Mouse (Mus musculus) MEL (cell line): ENCODE results near the gene Brms1.

Experiments
- CTCF ChIP-seq, 3 experiments: IDR thresholded peaks in 2 of 3; conservative IDR thresholded peaks in 1 of 3; 2 replicates each; pipeline ENCODE4 v1.5.1; 2011 to 2012; ENCODE audit warnings: low read length in 3 of 3, low read depth in 2 of 3, mild to moderate bottlenecking in 2 of 3, improper control_type of control experiment in 1 of 3, inconsistent platforms in 1 of 3, mixed read lengths in 1 of 3, moderate library complexity in 1 of 3; ENCODE audit not compliant: control insufficient read depth in 1 of 3, insufficient read depth in 1 of 3, poor library complexity in 1 of 3, severe bottlenecking in 1 of 3
- EP300 ChIP-seq, 2 experiments: IDR thresholded peaks; 2 replicates each; pipeline ENCODE4 v1.6.1; 2011; ENCODE audit warnings: improper control_type of control experiment in 2 of 2, low read length in 2 of 2, low read depth in 1 of 2, mild to moderate bottlenecking in 1 of 2
- MYC ChIP-seq: IDR thresholded peaks from 2 replicates; pipeline ENCODE4 v1.6.1; 2011; ENCODE audit warnings: low read depth, mild to moderate bottlenecking, low read length, improper control_type of control experiment, moderate library complexity
- POLR2A ChIP-seq, 2 experiments: IDR thresholded peaks; 2 replicates each; pipeline ENCODE4 v1.6.1; 2011 to 2012; ENCODE audit warnings: low read length in 2 of 2, mild to moderate bottlenecking in 2 of 2, control low read depth in 1 of 2, improper control_type of control experiment in 1 of 2, low read depth in 1 of 2, moderate library complexity in 1 of 2; ENCODE audit not compliant: control insufficient read depth in 1 of 2, insufficient read depth in 1 of 2, poor library complexity in 1 of 2
- POLR2AphosphoS5 ChIP-seq: IDR thresholded peaks from 2 replicates; pipeline ENCODE4 v1.6.1; 2012; ENCODE audit warnings: low read depth, borderline replicate concordance, mild to moderate bottlenecking, inconsistent platforms, low read length, moderate library complexity, mixed read lengths
- SMC3 ChIP-seq: IDR thresholded peaks from 2 replicates; pipeline ENCODE4 v1.6.1; 2011; ENCODE audit warnings: low read depth, low read length, improper control_type of control experiment
- TBP ChIP-seq: IDR thresholded peaks from 2 replicates; pipeline ENCODE4 v1.8.0; 2011; ENCODE audit warnings: low read depth, low read length, improper control_type of control experiment
- USF1 ChIP-seq: IDR thresholded peaks from 2 replicates; pipeline ENCODE4 v1.6.1; 2014; ENCODE audit warnings: low read depth, mild to moderate bottlenecking, inconsistent platforms, low read length, improper control_type of control experiment, moderate library complexity
- ZNF384 ChIP-seq: IDR thresholded peaks from 2 replicates; pipeline ENCODE4 v1.6.1; 2012; ENCODE audit warnings: low read depth, mild to moderate bottlenecking, inconsistent platforms, low read length, improper control_type of control experiment

GRCm38 (mm10) chr19:5040862-5041523 is at the start of gene Brms1:
- TF ChIP-seq CTCF (IDR thresholded peaks at IDR 0.05 in 2 of 3, conservative IDR thresholded peaks at IDR 0.05 in 1 of 3; ENCODE audit: control insufficient read depth in 1 of 3, insufficient read depth in 1 of 3, low read depth in 2 of 3, low read length in 3 of 3, poor library complexity in 1 of 3, severe bottlenecking in 1 of 3) (no peak), ZNF384 (no peak), EP300 (IDR thresholded peaks at IDR 0.05; ENCODE audit: low read depth in 1 of 2, low read length in 2 of 2) (peak in 1 of 2 experiments; percentile 23; a peak in 1 of 4 replicates), POLR2AphosphoS5 (no peak), SMC3 (0 out of 2 replicates have a peak, but pooled peaks have one; percentile 11), MYC (no peak), TBP (peak; percentile 45; the same call in 1 of the 2 replicates), POLR2A (IDR thresholded peaks at IDR 0.05; ENCODE audit: control insufficient read depth in 1 of 2, insufficient read depth in 1 of 2, low read depth in 1 of 2, low read length in 2 of 2, poor library complexity in 1 of 2) (peak in 1 of 2 experiments; percentile 81; a peak in 2 of 4 replicates), USF1 (no peak; the same call in 1 of the 2 replicates)
